Mouse (Mus musculus) testis, postnatal 10 days (tissue): ENCODE results near the gene Wdr89.

Experiments
- DNase-seq: peaks from one replicate; pipeline ENCODE4 v3.0.0; 2021; ENCODE audit warnings: low spot score

Wdr89 gene

DNA sequence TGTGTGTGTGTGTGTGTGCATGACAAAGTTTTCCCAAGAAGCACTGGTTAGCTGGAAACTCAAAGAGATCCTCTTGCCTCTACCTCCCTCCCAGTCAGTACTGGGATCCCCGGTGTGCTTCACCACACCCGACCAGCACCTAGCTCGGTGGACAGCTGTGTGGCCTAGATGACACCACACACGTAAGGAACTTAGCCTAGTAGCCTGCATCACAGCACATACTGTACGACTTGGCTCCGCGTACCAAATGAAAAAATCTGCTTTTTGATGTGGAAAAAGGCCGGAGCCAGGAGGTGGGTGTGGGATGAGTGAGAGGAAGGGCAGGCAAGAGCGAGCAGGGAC, 450 bp downstream of the Wdr89 start:
- no peak for DNase-seq

DNA sequence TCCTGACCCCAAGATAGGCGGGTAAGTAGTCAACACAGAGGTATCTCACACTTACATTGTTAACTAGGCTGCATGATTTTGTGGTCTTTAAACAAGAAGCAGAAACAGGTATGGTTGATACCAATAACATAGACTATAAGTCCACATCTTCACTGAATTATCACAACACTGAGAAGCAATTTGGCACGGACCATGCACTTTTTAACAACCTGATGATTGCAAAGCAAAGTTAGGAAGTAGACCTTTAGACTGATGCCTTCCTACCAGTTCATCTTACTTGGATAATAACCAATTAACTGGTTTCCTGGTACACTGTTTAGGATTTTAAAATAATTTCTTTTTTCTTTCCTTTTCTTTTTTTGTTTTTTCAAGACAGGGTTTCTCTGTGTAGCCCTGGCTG, 1.1 kb downstream of the Wdr89 start:
- no peak for DNase-seq

DNA sequence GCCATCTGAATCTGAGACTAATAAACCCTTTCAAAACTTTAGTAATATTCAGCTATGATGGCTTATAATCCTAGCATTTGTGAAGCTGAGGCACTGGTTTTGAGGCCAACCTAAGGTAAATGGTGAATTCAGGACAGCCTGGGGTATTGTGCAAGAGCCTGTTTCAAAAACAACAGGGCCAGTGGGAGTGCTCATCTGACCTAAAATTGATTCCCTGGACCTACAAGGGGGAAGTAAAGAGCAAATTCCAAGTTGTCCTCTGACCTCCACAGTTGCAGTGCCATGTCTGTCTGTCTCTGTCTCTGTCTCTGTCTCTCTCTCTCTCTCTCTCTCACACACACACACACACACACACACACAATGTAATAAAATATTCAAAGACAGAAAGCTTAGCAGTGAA, 2.4 kb downstream of the Wdr89 start:
- no peak for DNase-seq

DNA sequence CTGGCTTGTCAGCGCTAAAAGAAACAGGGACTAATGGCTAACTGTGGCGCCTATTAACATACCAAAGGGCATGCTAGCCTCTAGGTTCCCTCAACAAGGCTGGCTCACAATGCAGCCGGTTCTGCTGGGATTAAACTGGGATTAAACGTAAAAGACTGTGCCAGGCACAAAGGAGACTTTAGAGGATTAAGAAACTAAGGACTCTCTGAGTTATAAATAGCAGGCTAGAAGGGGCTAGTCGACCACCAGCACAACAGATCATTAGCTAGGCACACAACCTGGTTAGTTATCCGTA, 4.9 kb downstream of the Wdr89 start:
- no peak for DNase-seq

DNA sequence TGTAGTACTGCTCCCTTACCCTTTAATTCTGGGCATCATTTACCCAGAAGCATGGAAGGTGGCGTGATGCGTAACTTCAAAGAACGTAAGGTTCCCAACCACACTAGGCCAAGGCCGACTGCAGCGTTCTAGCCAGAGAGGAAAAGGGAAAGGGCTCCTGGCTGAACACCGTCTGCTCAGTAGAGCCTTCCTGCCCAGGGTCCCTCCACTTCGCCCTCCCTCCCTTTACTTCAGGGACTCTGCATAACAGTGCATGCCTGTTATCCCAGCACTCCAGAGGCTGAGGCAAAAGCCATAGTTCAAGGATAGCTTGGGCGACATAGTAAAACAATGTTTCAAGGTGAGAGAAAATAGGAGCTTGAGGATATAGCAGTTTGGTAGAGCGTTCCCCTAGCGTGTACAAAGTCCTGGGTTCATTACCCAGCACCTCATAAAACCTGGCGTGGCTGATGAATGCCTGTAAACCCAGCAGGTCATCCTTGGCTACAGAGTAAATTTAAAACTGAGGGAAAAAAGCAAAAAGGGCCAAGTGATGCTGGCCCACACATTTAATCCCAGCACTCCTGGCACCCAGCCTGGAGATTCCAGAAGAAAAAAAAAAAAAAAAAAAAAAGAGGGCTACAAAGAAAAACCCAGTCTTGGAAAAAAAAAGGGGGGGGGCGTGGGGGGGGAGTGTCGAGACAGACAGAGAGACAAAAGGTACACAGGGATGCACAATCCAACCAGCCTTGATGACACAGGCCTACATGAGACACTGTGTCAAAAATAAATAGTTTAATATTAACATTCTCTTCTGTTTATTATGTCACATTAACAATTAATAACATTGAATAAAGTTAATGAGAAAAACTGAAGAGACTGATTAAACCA, 5.5 kb downstream of the Wdr89 start:
- peak; percentile 58 for DNase-seq

DNA sequence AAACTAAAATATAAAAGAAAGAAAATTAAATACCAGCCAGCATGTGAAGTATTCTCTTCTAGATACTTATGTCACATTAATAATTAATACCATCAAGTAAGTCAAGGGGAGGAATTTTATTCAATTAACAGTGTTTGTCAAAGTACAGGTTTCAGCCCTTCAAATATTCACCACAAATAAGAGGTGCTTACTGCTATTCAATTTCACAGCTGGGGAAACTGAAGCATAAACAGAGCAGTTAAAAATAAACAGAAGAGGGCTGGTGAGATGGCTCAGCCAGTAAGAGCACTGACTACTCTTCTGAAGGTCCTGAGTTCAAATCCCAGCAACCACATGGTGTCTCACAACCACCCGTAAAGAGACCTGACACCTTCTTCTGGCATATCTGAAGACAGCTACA, 7.0 kb downstream of the Wdr89 start:
- DNase-seq = no peak

DNA sequence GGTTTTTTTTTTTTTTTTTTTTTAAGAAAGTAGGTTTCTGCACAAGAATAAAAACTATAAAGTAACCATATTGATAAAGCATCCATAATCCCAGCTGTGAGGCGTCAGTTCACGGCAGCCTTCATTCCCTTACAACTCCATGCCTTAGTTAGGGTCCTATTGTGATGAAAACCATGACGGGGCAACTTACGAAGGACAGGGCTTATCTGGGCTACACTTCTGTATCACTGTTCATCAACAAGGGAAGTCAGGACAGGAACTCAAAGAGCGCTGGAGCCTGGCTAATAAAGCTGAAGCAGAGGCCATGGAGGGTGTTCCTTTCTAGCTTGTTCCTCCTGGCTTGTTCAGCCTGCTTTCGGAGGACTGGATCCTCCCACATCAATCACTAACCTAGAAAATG, 10.9 kb downstream of the Wdr89 start:
- DNase-seq = no peak

DNA sequence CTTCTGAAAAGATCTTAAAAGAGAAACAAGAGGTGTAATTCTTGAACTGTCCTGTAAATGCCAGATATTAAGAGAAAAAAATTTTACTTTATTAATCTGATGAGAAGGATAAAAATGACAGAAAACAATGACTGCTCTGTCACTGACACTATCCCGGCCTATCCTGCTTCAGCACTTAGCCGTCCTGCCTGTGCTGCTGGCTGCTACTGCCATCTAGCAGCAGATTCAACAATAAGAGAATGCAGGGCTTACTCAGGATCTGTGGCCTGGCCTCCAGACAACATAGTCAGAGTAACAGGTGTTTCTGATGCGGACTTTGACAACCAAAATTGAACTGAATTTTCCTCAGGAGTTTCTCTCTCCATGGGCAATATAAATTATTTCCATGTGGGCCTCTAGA, 12.8 kb downstream of the Wdr89 start:
- DNase-seq = no peak

DNA sequence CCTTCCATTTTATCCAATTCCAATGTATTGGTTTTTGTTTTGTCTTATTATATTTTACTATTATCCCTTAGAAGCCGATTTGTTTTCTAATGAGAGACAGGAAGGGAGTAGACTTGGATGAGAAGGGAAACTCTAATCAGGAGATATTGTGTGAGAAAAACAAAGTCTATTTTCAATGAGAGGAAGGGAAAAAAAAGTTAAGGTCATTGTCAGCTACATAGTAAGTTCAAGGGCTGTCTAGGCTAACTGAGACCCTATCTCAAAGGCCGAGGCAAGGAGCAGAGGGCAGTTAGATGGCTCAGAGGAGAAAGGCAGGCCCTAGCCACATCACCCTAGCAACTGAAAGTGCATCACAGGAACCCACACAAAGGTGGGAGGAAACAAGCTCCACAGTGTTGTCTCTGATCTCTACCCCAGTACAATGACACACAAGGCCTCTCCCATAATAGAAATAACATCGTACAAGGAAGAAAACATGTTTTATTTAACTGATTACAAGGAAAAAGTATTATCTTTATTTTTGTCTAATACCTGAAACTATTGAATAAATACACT, 15.0 kb downstream of the Wdr89 start:
- no peak for DNase-seq

DNA sequence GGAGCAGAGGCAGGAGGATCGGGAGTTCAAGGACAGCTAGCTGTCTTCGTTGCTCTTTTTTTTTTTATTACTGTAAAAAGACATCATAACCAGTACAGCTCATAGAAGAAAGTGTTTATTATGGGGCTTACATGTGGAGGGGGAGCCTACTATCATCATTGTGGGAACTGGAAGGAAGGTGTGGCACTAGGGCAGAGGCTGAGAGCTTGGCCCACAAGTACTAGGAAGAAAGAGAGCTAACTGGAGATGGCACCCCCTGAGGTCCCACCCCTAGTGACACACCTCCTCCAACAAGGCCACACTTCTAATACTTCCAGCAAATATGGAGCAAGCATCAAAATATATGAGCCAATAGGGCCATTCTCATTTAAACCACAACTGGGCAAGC, 19.6 kb downstream of the Wdr89 start:
- no peak for DNase-seq

DNA sequence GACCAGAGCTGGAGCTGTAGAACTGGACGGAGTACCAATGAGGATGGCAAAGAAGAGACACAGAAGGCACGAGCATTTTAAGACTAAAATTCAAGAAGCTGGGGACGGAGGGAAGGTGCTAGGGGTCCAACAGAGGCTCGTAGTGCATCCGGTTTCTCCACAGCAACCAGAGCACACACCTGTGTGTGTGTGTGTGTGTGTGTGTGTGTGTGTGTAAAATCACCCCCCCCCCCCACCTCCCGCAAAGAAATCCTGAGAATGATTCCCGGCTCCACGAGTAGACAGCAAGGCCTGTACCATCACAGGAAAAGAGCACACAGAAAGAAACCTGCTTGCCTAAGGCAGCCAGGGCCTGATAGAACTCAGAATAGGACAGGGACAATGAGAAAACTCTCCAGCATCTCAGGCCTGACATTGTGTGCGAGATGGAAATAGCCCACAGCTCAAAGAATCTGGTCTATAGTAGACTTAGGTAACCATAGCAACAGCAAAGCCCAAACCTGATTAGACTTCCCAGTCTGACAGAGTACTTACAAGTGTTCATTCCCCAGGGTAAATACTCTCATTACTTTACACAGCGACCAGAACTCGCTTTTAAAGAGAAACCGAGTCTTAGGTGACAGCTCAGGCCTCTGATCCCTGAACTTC, 20.2 kb downstream of the Wdr89 start:
- DNase-seq = no peak

DNA sequence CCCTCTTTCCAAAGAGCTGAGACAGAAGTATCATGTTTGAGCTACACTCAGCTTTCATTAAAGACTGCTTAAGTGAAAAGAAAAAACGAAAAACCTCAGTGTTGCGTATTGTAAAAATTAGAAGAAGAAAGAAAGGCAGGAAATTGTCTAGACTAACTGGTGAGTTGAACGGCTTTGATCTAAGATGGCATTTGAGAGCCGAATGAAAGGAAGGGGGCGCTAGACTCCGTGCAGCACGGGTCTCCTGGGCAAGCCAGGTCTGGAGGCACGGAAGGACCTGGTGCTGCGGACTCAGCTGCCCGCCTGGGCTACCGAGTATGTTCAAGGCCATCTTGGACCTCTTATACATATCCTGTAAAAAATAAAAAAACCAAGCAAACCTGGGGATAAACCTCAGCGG, 21.1 kb downstream of the Wdr89 start:
- peak; percentile 51 for DNase-seq

DNA sequence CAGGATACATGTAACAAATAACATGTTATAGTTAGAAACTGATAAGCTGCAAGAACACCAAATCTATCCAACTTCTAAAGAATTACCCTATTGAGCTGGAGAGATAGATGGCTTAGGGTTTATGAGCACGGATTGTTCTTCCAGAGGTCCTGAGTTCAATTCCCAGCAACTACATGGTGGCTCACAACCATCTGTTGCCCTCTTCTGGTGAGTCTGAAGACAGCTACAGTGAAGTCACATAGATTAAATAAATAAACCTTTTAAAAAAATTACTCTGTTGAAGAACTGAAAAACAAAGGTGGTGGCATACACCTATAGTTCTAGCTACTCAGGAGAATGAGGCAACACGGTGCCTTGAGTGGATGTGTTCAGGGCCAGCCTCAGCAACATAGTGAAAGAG, 21.7 kb downstream of the Wdr89 start:
- no peak for DNase-seq

DNA sequence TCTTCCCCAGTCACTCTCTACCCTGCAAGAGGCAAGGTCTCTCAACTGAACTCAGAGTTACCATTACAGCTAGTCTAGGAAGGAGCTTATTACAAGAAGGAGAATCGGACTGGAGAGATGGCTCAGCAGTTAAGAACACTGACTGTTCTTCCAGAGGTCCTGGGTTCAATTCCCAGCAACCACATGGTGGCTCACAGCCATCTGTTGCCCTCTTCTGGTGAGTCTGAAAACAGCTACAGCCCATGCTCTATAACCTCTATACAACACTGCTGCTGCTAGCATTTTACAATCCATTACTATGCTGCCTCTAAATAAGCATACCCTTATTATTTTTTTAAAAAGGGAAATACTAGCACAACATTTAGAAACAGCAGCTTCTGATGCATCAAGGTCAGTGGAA, 23.6 kb downstream of the Wdr89 start:
- DNase-seq = no peak

DNA sequence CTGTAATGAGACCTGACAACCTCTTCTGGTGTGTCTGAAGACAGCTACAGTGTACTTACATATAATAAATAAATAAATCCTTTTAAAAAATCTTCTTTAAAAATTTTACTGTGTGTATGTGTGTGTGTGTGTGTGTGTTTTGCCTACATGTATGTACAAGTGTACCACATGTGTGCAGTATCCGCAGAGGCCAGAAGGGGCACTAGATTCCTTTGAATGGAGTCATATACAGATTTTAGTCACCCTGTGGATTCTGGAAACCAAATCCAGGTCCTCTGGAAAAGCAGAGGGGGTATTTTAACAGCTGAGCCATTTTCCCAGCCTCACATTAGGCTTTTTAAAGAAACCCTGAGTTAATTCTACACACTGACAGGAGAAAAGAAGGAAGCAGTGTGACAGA, 27.6 kb downstream of the Wdr89 start:
- no peak for DNase-seq

DNA sequence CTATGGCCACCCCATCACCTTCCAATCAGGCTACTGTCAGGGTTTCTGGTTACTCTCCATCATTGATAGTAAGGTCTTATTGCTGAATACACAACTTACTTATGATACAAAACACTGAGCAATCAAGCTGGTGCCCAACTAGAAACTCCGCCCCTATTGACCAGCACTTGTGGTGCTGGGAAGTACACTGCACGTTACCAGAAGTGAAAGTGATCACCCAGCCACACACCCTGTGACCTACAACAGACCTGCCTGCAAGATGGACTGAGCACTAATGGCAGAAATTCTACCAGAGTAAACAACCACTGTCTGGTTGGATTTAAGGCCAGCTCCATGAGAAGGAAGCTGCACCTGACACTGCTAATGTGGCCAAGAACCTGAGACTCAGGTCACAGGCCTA, 31.0 kb downstream of the Wdr89 start:
- DNase-seq = no peak

DNA sequence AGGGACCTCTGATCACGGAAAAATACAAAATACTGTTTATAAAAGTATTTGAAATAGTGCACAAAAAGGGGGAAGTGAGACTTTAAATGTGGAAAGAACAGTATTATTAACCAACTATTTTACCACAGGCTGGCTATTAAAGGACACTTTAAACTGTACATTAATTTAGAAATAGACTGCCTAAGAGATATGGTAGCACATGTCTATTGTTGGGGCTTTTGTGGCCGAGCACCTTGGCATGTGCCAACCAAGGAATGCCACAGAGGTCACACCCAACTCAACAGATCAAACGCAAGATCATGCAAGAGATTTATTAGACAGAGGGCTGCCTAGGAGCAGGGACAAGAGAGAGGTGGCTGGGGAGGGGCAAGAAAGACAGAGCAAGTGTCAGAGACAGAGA, 32.2 kb downstream of the Wdr89 start:
- no peak for DNase-seq

DNA sequence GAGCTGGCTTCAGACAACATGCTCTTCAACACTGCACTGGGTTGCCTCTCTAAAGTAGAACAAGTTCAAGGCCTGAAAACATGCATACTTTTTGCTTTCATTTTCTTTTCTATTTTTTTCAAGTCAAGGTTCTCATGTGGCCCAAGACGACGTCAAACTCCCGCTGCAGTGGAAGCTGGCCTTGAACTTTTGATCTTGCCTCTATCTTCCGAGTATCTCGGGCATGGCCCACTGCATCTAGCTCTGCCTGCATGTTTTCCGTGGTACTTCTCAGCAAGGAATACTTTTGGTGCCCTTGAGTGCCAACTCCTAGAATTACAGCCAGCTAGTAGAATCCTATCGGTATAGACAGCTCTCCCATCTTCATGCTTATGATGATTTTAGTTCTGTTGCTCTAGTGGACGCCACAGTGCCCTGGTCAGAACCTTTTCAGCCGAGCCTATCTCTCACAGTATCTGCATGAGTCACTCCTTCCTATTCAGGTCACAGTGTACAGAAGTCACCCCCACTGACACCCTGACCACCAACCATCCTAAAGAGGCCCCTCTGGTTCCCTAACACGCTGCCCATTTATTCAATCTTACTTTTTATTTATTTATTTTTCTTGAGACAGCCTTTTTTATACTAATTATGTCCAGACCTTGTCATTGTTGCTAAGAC, 33.4 kb downstream of the Wdr89 start:
- DNase-seq = no peak

DNA sequence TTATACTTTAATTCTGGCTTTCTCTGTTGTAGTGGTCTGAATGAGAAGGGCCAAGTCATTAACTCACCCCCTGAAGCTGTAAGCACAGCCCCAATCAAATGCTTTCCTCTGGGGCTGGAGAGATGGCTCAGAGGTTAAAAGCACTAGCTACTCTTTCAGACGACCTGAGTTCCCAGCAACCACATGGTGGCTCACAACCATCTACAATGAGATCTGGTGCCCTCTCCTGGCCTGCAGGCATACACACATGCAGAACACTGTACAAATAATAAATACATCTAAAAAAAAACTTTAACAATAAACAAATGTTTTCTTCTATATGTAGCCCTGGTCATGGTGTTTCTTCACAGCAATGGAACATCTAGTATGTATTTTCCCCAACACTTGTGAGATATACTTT, 39.7 kb downstream of the Wdr89 start:
- DNase-seq = no peak

DNA sequence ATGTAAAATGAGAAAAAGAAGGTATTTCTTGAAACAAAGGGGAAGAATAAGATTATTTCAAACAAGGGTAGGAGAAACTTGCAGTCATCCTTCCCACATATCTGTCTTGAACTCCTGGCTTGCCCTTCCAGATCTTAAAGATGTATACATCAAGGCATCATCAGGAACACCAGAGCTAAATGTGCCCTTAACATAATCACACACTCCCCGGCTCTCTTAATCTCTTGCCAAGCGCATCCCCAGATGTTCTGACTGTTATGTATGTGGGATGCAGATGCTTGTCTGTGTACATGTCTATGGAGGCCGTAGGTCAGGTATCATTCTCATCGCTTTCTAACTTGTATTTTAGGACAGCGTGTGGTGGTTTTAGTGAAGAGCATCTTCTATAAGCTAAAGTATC, 46.0 kb downstream of the Wdr89 start:
- no peak for DNase-seq

DNA sequence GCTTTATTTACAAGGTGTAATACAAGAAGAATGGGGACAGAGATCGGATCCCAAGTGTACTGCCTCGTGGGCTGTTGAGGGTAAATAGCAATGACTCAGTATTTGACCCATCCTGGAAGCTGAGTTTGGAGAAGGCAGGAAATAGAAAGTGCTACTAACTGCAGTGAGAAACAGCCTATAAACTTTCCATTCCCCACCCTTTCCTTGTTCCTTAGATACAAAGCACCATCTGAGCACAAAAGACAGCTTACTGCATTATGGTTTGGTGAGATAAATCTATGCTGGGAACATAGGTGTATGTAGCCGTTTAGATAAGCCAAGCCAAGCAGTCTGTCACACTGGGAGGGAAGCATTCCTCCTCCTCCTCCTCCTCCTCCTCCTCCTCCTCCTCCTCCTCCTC, 46.5 kb downstream of the Wdr89 start:
- no peak for DNase-seq

DNA sequence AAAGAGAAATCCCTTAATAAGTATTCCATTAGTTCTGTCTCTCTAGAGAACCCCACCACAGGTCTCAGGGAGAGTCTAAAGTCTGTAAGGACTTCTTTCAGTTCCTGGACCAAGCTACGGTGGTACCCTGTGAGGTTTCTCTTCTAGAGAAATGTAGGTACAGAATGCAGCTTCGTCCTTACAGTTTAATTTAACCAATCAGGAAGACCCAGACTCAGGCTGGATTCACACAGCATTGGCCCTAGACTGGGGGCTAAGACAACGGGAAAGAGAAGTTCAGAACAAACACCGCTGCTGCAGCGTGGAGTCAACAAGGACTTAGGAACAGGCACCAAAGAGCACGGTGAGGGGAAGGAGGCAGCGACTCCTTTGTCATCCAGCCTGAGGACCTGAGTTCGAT, 52.5 kb downstream of the Wdr89 start:
- no peak for DNase-seq

DNA sequence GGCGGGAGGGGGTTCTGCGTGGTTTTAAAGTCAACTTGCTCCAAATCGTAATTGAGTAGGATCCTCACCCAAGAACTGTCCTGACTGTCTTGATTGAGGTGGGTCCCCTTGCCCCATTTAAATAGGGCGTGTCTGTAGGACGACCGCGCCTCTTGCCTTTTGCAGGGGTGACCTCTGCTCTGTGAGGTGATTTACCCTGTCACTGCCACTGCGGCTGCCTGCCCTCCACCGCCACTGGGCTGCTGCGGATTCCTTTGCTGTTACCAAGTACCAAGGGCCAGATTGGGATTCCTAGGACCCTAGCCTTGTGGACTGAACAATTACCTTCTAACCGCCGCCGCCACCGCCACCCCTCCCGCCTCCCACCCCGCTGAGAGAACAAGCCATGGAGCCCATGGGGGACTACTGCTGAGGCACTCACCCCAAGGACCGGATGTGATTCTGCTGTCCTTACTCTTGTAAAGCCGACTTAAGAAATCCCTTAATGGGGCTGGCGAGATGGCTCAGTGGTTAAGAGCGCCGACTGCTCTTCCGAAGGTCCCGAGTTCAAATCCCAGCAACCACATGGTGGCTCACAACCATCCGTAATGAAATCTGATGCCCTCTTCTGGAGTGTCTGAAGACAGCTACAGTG, 53.1 kb downstream of the Wdr89 start:
- no peak for DNase-seq
